Mouse (Mus musculus) megakaryocyte, embryonic 14.5 days (primary cell): ENCODE data around the gene Tank. TPM values are rescaled to one million over a fixed set of nuclear protein-coding genes. Genes with fewer than 3 reads are reported as not detected.

Experiments used
- H3K27me3 ChIP-seq: replicated peaks from 2 replicates; pipeline ENCODE3; 2012; ENCODE audit warnings: inconsistent platforms
- H3K36me3 ChIP-seq: replicated peaks from 2 replicates; pipeline ENCODE3; 2012; ENCODE audit warnings: low read length, inconsistent platforms, mixed read lengths
- H3K4me1 ChIP-seq: 2 replicates; pipeline ENCODE4 v1.6.1; 2012; ENCODE audit warnings: inconsistent platforms
- H3K4me3 ChIP-seq: replicated peaks from 2 replicates; pipeline ENCODE3; 2012; ENCODE audit warnings: moderate library complexity, mild to moderate bottlenecking, inconsistent platforms
- H3K9me3 ChIP-seq: 2 replicates; pipeline ENCODE4 v1.6.1; 2012; ENCODE audit warnings: inconsistent platforms
- FLI1 ChIP-seq: IDR thresholded peaks from 2 replicates; pipeline ENCODE4 v1.6.1; 2012; ENCODE audit warnings: low read length, inconsistent platforms, mixed read lengths
- GATA1 ChIP-seq: IDR thresholded peaks from 3 replicates; pipeline ENCODE4 v1.6.1; 2012; ENCODE audit warnings: mixed read lengths, low read length, inconsistent platforms, borderline replicate concordance
- polyA plus RNA-seq: library from polyadenylated mRNA; stranded (reverse); fragments of >175 nt; gene quantifications from 2 replicates; pipeline ENCODE4 v1.2.3, GENCODE M21; 2012; ENCODE audit warnings: low replicate concordance; ENCODE audit not compliant: insufficient read depth

The Tank gene
- polyA plus RNA-seq, 1 experiment: 3.0 TPM

DNA sequence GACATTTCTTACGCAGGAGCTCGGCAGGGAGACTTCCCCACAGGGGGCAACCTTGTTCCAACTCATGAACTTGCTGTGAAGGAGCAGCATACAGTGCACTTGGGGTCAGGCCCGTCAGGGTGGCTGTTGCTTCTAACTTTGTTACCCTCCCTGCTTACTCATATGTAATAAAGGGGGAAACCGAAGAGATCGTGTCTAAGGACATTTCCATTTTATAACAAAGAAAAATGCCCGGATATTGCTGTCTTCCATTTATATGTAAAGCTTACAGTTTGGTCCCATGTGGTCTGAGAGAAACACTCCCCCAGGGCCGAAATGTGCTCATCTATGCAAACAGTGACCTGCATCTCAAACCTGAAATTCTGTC, 706 bp upstream of the Tank start:
- Histone ChIP-seq H3K4me3 (no peak overlapping the region), H3K9me3 (no peaks in the 10 kb centered on the region), H3K36me3 (no peaks in the 10 kb centered on the region), H3K4me1 (peaks cover 3% of the 10 kb centered on the region), H3K27me3 (no peaks in the 10 kb centered on the region)
- TF ChIP-seq FLI1: no peak
- no peak for TF ChIP-seq GATA1

DNA sequence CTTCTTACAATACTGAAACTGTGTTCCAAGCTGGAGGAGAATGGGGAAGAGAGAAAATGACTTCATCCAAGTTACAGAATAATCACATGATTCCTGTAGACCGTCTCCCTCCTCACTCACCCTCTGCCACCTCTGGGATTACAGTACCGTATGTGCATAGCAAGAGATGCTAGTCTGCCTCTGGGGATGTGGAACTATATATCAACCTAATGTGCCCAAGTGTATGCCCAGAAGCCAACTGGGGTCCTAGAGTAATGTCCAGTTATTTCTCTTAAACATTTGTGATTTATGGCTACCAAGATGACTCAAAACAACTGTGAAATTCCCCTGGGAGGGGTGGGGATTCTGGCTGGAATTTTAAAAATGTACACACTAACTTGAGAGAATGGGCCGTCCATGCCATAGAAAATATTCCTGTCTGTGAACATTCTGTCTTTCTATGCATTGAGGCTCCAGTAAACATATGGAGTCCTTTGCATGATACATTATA, 1.2 kb downstream of the Tank start:
- Histone ChIP-seq H3K9me3 (no peaks in the 10 kb centered on the region), H3K36me3 (no peaks in the 10 kb centered on the region), H3K27me3 (no peaks in the 10 kb centered on the region), H3K4me3 (no peak overlapping the region), H3K4me1 (peaks cover 3% of the 10 kb centered on the region)
- TF ChIP-seq FLI1 (no peak), GATA1 (no peak)

DNA sequence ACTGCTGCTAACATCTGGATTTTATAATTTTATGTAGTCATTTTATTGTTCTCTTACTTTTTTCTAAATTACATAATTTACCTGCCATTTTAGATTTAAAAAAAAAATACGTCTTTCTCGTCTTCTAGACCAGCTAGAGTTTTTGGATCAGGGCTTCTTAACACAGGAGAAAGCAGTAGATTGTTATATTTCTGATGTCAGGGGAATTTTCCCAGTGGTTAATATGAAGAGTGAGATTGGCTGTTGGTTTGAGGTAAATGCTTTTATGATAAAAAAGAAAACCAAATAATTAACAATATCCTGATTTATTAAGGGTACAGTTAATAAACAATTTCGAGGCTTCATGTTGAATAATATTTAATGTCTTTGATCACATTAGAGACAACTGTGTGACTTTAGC, 1.7 kb downstream of the Tank start:
- H3K4me3 ChIP-seq: no peak overlapping the region
- H3K27me3 ChIP-seq: no peaks in the 10 kb centered on the region
- H3K36me3 ChIP-seq: no peaks in the 10 kb centered on the region
- no peaks in the 10 kb centered on the region for H3K9me3 ChIP-seq
- peaks cover 3% of the 10 kb centered on the region for H3K4me1 ChIP-seq
- no peak for TF ChIP-seq FLI1
- no peak for TF ChIP-seq GATA1

DNA sequence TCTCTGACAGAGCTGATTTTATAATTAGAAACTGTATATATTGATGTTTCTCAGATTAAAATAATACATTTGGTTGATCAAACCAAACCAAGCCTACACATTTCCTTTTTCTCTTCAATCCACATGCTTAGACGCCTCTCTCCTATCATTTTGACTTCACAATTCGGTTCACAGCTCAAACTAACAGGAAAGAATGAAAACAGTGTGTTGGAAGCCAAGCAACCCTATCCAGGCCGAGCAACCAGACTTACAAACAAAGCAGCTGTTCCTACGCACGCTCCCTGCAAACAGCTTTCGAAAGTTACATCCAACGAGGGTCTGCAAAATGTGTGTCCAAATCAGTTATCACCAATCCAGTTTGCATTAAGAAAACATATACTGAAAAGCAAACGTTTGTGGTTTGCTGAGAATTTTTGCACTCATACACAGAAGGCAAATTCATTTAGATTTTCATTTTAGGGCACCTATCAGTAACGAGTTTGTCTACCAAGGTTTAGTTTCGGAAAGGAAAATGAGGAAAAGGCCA, 2.2 kb downstream of the Tank start:
- no peak for TF ChIP-seq GATA1
- TF ChIP-seq FLI1: no peak
- H3K9me3 ChIP-seq: no peaks in the 10 kb centered on the region
- H3K4me1 ChIP-seq: peaks cover 6% of the 10 kb centered on the region
- H3K4me3 ChIP-seq: no peak overlapping the region
- H3K27me3 ChIP-seq: no peaks in the 10 kb centered on the region
- no peaks in the 10 kb centered on the region for H3K36me3 ChIP-seq

DNA sequence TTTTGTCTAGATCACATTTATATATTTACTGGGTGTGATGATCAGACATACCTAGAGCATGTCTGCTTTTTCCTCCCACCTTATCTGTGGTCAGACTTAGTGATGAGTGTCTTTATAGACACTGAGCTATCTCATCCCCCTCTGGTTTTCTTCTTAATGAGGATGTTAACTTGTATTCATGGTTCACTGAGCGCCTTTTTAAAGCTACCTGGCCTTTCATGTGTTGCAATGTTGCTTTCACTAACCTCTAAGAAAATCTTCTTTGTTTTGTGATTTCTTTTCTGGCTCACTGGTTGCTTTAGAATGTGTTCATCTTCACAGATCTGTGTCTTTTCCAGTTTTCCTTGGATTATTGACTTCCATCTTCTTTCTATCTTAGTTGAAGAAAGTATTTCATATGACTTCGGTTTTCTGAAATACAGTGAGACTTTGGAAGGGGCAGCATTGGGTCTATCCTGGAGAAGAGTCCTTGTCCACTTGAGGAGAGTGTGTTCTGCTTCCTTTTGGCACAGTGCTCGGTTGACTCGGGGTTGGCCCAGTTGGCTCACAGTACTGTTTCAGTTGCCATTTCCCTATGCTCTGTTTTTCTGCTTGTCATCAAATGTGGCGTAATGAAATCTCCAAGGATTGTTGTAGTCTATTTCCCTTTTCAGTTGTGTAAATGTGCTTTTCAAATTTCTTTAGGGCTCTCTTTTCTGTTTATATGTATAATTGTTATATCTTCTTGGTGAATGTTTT, 4.4 kb downstream of the Tank start:
- H3K9me3 ChIP-seq: no peaks in the 10 kb centered on the region

DNA sequence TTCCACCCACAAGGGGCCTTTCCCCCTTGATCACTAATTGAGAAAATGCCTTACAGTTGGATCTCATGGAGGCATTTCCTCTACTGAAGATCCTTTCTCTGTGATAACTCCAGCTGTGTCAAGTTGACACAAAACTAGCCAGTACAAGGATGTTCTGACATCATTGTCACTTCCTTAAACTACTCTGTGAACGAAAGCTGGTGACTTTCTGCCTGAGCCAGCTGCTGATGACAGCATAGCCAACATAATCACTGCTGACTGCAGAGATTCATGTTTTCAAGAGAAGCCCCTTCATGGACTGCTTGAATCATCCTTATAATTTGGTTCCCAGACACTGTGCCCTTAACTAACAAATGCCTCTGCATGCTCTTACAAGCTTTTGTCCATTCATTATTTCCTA, 7.1 kb downstream of the Tank start:
- Histone ChIP-seq H3K9me3 (no peaks in the 10 kb centered on the region), H3K4me1 (peaks cover 10% of the 10 kb centered on the region; the same call in 1 of the 2 replicates), H3K27me3 (no peaks in the 10 kb centered on the region), H3K36me3 (no peaks in the 10 kb centered on the region), H3K4me3 (no peak overlapping the region)
- TF ChIP-seq FLI1 (no peak), GATA1 (no peak)

More for the DNA sequence above, 4.4 kb downstream of the Tank start:
- no peak overlapping the region for H3K4me3 ChIP-seq
- TF ChIP-seq FLI1: no peak
- no peak for TF ChIP-seq GATA1
- H3K4me1 ChIP-seq: peaks cover 6% of the 10 kb centered on the region
- no peaks in the 10 kb centered on the region for H3K27me3 ChIP-seq
- no peaks in the 10 kb centered on the region for H3K36me3 ChIP-seq

DNA sequence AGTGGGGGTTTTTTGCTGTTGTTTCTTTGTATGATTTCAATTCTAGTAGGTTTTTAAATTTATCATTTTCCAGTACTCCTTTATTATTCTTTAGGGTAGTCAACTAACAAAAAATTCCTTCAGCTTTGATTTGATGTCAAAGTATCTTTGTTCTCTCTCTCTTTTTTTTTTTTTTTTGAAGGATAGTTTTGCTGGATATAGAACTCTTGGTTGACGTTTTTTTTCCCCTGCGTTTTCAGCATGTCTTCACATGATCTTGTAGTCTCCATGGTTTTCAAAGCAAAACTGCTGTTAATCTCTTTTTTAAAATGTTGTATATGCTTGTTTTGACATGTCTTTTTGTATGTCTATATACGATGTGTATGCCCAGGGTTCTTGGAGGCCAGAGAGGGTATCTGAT, 7.8 kb downstream of the Tank start:
- Histone ChIP-seq H3K4me1 (peaks cover 10% of the 10 kb centered on the region; the same call in 1 of the 2 replicates), H3K36me3 (no peaks in the 10 kb centered on the region), H3K27me3 (no peaks in the 10 kb centered on the region), H3K9me3 (no peaks in the 10 kb centered on the region), H3K4me3 (no peak overlapping the region)
- no peak for TF ChIP-seq FLI1
- TF ChIP-seq GATA1: no peak

DNA sequence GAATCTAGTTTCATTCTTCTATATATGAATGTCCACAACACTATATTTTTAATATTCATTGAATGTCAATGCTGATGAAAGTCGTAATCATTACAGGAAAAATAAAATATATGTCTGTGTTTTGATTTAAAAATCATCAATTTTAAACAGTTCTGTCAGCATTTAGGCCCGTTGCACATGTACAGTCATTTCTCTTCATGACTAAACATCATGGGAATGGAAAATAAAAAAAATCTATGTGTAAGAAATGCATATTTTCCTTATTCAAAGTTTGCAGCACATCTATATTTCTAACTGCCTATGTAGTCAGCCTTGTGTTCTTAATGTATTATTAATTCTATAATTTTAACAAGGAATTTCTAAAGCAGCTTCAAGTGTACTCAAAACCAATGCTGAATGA, 12.4 kb downstream of the Tank start:
- H3K27me3 ChIP-seq: no peaks in the 10 kb centered on the region
- no peaks in the 10 kb centered on the region for H3K9me3 ChIP-seq
- H3K36me3 ChIP-seq: peaks cover under 1% of the 10 kb centered on the region
- TF ChIP-seq FLI1 (no peak), GATA1 (no peak)
- peaks cover 27% of the 10 kb centered on the region for H3K4me1 ChIP-seq
- H3K4me3 ChIP-seq: no peak overlapping the region

DNA sequence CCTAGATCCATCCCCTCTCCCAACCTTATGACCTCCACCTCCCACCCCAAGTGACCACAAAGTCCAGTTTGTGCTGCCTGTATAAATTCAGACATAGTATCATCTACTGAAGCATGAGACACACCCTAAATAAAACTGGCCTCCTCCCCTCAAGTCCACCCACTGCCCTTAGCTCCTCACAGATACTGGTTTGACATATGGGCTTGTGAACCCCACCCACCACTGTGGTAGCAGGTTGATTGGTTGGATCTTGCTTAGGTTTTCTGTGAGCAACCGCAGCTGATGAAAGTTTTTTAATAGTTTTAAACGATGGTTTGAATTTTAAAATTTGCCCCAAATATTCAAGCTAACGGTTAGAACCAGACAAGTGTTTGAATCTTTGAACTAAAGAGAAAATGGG, 13.7 kb downstream of the Tank start:
- H3K36me3 ChIP-seq: peaks cover 7% of the 10 kb centered on the region
- no peak overlapping the region for H3K4me3 ChIP-seq
- no peaks in the 10 kb centered on the region for H3K9me3 ChIP-seq
- no peak for TF ChIP-seq GATA1
- no peak for TF ChIP-seq FLI1
- no peaks in the 10 kb centered on the region for H3K27me3 ChIP-seq
- peaks cover 36% of the 10 kb centered on the region for H3K4me1 ChIP-seq

DNA sequence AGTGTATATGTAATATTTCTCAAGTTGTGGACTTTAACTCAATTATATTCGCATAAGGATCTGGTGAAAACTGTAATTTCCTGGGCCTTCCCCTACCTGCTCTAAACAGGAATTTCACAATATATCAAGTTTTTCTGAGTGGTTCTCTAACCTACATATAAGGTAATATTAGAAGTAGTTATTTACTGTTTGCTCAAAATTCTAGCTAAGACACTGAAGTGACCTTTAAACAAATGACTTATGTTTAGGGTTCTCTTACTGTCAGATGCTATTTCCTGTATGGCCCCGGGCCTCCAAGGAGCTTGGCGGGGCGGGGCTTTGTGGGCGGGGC, 14.3 kb downstream of the Tank start:
- Histone ChIP-seq H3K36me3 (peaks cover 13% of the 10 kb centered on the region), H3K4me1 (peaks cover 42% of the 10 kb centered on the region), H3K4me3 (peak overlapping the region; percentile 97), H3K9me3 (no peaks in the 10 kb centered on the region), H3K27me3 (no peaks in the 10 kb centered on the region)
- TF ChIP-seq FLI1 (no peak), GATA1 (no peak)
